Mouse (Mus musculus) mouse trophoblast stem cell (cell line): Measurements from ENCODE around the gene Gamt.

Source experiments
- in situ Hi-C, 2 experiments: fragments of 300-500 bp; cut with MseI, MboI; formaldehyde crosslinking; loops; 2 replicates in 1 of 2; 3 replicates in 1 of 2; pipeline ENCODE4 v1.15.1; 2025

The Gamt gene

GRCm38 (mm10) chr10:80260642-80261584 is at the start of gene Gamt, which contains the start of gene Dazap1:
Gene Gamt, minus strand, starts transcription at chr10:80261012.
Gene Dazap1, plus strand, starts transcription at chr10:80261486.
- in situ Hi-C loops, result no loop called here

DNA sequence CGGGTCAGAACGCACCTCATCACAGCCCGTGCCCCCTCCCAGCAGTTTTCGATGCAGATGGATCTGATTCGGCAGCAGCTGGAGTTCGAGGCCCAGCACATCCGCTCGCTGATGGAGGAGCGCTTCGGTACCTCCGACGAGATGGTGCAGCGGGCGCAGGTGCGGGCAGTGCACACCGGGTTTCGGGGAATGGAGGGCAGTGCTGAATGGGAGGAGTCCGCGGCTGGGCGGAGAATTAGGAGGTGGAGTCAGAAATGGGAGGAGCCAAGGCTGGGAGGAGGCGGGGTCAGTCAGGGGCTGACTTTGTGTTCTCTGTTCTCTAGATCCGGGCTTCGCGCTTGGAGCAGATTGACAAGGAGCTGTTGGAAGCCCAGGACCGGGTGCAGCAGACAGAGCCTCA is 44.0 kb upstream of the Gamt start:
- in situ Hi-C loops, result no loop called here

DNA sequence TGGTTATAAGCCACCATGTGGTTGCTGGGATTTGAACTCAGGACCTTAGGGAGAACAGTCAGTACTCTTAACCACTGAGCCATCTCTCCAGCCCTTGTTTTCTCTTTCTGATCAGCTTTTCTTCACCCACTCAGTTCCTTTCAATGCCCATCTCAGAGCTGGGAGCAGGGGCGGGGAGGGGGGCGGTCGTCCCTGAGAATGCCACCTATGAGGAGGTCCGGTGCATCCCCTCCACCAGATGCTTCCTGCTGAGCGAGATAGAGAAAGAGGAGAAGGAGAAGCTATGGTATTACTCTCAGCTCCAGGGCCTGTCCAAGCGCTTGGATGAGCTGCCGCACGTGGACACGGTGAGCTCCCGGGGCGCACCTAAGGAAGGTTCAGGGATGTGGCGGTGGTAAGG is 43.6 kb upstream of the Gamt start:
- in situ Hi-C loops, result no loop called here

- in situ Hi-C loops, result no loop called here
Measured at GRCm38 (mm10) chr10:80302471-80302881, 41.7 kb upstream of the Gamt start.

- in situ Hi-C loops, result no loop called here
Measured at GRCm38 (mm10) chr10:80302082-80302355, 41.2 kb upstream of the Gamt start.

- in situ Hi-C loops, result no loop called here
Measured at GRCm38 (mm10) chr10:80301256-80302081, 40.7 kb upstream of the Gamt start.

DNA sequence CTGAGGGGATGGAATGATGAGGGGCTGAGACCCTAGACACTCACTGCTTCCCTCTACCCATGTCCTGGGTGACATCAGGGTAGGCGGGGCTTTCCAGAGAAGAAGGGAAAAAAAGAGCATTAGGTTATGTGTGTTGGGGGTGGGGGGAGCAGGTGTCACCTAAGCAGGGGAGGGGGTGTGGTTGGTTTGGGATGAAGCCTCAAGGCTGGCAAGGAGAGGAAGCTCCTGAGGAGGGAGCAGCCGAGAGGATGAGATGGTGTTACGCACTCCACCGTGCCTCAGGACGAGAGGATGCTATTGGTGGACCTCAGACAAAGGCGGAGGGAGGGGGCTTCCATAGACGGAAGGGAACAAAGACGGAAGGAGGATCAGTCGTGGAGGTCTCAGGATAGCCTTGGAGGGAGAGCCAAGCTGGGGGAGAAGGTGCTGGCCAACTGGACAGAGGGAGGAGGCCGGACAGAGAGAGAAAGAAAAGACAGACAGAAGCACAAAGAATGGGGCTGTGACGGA is 39.9 kb upstream of the Gamt start:
- in situ Hi-C loops, result no loop called here

DNA sequence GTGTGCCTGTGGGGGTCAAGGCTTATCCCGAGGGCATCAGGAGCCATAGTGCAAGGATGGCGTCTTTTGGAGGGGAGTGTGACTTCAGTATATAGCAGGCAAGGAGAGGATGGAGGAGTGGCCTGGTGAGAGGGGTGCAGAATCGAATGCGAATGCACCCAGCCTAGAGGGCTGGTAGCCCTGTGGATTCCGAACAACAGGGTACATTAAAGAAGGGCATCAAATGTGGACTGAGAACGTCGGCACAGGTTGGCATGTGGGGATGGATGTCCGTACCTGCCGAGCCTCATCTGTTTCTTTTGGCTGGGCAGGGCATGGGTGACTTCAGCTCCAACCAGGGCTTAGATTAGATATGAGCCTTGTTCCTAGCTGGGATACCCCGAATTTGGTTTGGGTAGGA is 39.0 kb upstream of the Gamt start:
- in situ Hi-C loops, result no loop called here

GRCm38 (mm10) chr10:80299301-80299700 is 38.5 kb upstream of the Gamt start:
- in situ Hi-C loops, result no loop called here

DNA sequence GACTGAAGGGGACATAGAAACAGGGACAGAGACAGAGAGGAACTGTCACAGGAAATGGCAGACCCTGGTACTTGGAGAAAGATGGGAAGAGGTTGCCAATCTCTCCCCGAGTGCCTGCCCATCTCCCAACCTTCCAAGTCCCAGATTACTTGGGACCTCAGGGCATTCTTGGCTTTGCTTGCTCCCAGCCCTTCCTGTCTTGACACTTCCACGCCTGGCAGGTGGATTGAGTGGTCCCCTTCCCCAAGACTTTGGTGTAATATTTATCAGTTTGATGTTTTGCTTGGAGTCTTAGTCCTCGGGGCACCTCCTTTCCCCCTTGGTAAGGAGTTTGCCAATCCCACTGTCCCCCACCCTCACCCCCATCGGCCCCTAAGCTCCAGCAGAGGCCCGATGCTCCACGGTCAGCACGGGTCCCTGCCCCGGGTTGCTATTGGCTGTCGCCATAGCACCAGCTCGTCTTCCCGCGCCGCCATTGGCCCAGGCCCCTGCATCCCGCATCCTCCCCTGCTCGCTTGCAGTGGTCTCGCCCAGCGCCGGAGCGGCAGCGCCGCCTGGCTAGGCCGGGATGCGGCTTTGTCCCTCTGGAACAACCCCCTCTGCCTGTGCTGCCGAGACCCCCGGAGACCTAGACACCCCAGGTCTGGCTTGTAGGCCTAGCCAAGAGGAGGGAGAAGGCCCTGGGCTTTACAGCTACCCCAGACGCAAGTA is 37.9 kb upstream of the Gamt start:
- in situ Hi-C loops, result no loop called here

DNA sequence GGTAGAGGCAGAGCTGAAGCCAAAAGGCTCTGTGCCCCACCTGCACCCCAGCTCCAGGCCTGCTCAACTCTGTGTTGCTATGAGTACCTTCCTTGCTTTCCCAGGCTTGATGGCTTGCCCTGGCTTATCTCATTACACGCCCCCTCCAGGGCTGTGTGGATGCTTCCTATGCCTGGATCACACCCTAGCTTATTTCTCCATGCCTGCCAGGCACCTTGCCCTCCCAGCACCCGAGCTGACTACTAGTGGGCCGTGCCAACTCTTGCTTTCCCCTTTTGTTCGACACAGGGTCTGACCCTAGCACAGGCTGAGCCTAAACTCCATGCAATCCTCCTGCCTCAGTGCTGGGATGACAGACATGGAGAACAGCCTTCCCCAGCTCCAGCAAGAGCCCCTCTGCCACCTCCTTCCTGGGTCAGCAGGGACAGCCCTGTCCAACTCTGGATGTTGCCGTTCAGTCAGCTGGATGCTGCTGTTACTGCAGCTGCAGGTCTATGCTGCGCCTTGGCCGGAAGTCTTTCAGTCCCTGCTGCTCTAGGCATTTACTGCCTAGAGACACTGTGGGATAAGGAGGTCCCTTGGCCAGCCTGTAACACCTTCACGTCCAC is 36.8 kb upstream of the Gamt start:
- in situ Hi-C loops, result no loop called here

DNA sequence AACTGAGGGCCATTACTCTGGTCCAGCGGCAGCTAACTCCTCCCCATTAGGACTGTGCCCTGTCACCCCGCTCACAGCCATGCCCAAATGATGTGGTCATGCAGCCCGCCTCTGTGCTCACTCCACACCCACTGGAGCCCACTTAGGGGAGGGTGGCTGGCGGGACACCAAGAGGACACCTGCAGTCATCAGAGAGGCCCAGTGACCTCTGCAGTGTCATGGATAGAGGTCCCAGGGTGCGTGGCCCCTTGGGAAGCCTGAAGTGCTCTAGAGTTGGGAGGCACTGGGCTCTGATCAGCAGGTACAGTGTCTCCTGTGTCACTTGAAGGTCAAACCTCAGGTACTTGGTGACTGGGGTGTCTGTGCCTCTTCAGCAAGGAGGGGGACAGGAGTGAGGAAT is 36.0 kb upstream of the Gamt start:
- in situ Hi-C loops, result no loop called here

- in situ Hi-C loops, result no loop called here
Measured at GRCm38 (mm10) chr10:80295618-80296425, 35.0 kb upstream of the Gamt start, which contains the start of gene Apc2. Gene Apc2, plus strand, starts transcription at chr10:80295977.

GRCm38 (mm10) chr10:80294788-80295303 is 34.0 kb upstream of the Gamt start:
- in situ Hi-C loops, result no loop called here

GRCm38 (mm10) chr10:80294311-80294710 is 33.5 kb upstream of the Gamt start:
- in situ Hi-C loops, result no loop called here

- in situ Hi-C loops, result no loop called here
Measured at GRCm38 (mm10) chr10:80293325-80293724, 32.5 kb upstream of the Gamt start.

DNA sequence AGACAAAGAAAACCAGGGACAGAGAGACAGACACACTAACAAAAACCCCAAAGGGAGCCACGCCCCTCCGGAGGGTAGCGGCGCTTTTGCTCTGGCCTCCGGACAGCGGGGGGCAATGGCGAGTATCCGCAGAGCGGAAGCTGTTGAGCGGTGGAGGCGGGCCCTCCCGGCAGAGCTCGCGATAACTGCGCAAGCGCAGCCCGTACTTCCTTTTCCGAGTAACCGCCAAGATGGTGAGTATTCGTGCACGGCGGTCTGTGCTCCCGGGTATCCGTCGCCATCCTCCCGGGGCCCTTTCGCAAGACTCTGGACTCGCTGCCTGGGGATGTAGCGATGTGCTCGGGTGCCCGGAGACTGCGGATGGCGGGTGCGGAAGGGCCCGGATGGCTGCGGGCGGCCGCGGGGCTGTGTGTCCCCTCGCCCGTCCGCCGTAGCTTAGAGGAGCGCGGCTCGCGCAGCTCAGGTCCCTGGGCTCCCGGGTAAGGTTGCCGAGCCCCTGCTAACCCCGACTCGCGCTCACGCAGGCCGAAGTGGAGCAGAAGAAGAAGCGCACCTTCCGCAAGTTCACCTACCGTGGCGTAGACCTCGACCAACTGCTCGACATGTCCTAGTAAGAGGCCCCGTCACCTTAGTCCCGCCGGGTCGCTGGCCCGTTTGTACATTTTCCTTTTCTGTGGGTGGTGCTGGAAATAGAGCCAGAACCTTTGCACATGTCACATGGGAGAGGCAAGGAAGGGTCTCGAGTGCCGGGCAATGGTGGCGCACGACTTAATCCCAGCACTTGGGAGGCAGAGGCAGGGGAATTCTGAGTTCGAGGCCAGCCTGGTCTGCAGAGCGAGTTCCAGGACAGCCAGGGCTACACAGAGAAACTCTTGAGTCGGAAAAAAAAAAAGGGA is 31.7 kb upstream of the Gamt start, which contains the start of gene Rps15:
Rps15 (plus strand) TSS at position 203 of the 896 bp plus-strand sequence.
- in situ Hi-C loops, result no loop called here

DNA sequence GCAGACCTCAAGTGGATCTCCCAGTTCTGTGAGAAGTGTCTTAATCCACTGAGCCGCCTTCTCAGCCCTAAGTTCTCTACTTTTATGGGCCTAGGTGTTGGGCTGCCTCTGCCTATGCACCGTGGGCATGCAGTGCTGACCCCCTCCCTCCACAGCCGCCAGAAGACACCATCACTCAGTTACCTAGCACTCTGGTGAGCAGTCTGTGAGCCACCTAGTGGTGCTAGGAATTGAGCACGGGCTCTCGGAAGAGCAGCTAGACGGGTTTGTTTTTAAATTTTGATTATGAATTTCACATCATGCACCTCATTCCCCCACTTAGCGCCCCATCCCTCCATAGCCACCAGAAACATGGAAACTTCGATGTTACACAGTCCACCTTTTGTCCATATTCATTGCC is 27.8 kb upstream of the Gamt start:
- in situ Hi-C loops, result no loop called here

DNA sequence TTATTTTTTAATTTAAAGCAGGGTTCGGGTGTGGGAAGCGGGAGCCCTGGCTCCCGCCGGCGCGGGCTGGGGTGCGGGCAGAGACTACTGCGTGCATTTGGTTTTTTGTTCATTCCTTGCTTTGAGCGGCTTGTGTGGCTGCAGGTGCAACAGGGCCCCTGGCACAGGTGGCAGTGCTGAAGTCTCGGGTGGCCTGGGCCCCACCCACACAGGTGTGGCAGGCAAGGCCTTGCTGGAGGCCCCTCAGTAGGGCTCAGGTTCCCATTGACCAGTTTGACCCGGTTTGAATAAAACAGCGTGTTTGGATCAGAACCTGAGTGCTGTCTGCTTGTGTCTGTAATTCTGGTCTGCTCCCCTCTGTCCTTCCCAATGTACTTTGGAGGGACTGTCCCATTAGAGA is 27.3 kb upstream of the Gamt start:
- in situ Hi-C loops, result no loop called here
